Mouse (Mus musculus) heart, postnatal 0 days (tissue): ENCODE measurements around the gene Atcay.

Experiments
- CTCF ChIP-seq: IDR thresholded peaks from 2 replicates; pipeline ENCODE4 v1.5.1; 2016; ENCODE audit warnings: antibody characterized with exemption, control low read depth, low read depth
- EP300 ChIP-seq: IDR thresholded peaks from 2 replicates; pipeline ENCODE4 v1.6.1; 2016; ENCODE audit warnings: antibody characterized with exemption, low read depth

- no peak for TF ChIP-seq CTCF
- TF ChIP-seq EP300: peak; percentile 90
Measured at GRCm38 (mm10) chr10:81182336-81183333, 48.0 kb downstream of the Atcay start, which contains the start of gene Dapk3.
